Mouse (Mus musculus) olfactory bulb, adult 2 months (tissue): ENCODE results near the gene Cacna1c.

Experiments used
- CTCF ChIP-seq: fragments of 200-500 bp; IDR thresholded peaks from 2 replicates; pipeline ENCODE4 v1.5.1; 2012; ENCODE audit warnings: low read depth, mild to moderate bottlenecking, low read length, moderate library complexity; ENCODE audit not compliant: insufficient read depth
- POLR2A ChIP-seq: fragments of 200-500 bp; IDR thresholded peaks from 2 replicates; pipeline ENCODE4 v1.6.1; 2012; ENCODE audit warnings: mild to moderate bottlenecking, low read depth, low read length, moderate library complexity; ENCODE audit not compliant: insufficient read depth

DNA sequence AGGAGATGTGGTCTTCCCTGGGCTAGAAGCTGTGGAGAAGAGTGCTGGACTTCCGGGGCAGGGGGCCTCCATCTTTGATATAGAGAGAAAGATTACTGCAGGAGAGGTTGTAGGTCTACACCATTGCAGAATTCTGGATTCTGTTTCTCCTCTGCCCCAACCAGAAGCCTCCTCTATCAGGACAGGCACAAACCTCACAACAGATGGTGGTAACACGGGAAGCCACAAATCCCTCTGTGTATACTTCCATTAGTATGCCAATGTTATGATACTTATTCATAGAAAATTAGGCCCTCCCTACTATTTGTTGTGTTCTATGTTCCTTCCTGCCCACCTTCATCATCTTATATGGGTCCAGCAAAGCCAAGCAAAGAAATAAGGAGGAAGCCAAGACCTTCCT lies 552.7 kb downstream of the Cacna1c start:
- TF ChIP-seq CTCF (no peak), POLR2A (no peak)
